ENCODE assay signal across 29 mouse cellular contexts in the genomic region with DNA sequence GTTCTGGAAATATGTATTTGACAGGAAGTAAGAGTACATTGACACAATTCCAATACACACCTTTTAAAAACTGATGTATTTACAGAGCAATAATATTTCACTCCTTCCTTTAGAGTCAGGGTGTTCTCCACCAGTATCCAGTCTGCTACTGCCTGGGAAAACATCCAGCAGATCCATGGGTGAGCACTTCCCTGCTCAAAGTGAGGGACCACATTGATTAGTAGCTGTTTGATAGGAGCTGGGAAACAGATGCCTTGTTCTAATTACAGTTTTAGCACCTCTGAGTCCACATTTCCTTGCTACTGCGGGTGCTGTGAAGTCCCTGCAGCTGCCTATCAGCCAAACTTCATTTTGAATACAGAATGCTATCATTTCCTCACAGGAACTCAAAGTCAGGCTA. TPM values are rescaled to one million over a fixed set of nuclear protein-coding genes. Genes with fewer than 3 reads are reported as not detected.
DNase-seq lines count a peak whose midpoint lies in the region; ATAC-seq and TF ChIP-seq lines count a peak whose summit lies in the region.
"Had no signal": no experiment of that assay in that cellular context is flagged by ENCODE, and none has a peak within 500 bp of the region (broad histone marks: within the 10 kb centered on the region; RNA-seq: fewer than 3 reads in every experiment).

No protein-coding gene starts in this region.

- no peak overlapping the region for H3K4me3 ChIP-seq in forebrain, embryonic 14.5 days (ENCODE audit: low read depth, low read length)
- no peak overlapping the region for H3K4me3 ChIP-seq in forebrain, embryonic 13.5 days
- no peak overlapping the region for H3K4me3 ChIP-seq in hindbrain, postnatal 0 days (ENCODE audit: low read length)
- no peak overlapping the region for H3K4me3 ChIP-seq in hindbrain, embryonic 13.5 days
- H3K4me3 ChIP-seq: embryonic facial prominence, embryonic 12.5 days; embryonic facial prominence, embryonic 15.5 days; gastrocnemius, adult 2 months; heart, embryonic 12.5 days; heart, embryonic 15.5 days; hindbrain, embryonic 10.5 days had no signal

- WGBS in forebrain, embryonic 14.5 days = 84% methylated on average over 1 of the region's 1 CpGs
- WGBS in forebrain, embryonic 13.5 days = 86% methylated on average over 1 of the region's 1 CpGs
- WGBS in hindbrain, postnatal 0 days = 78% methylated on average over 1 of the region's 1 CpGs
- WGBS in hindbrain, embryonic 13.5 days = 85% methylated on average over 1 of the region's 1 CpGs

- no peak overlapping the region for H3K9ac ChIP-seq in forebrain, embryonic 14.5 days (ENCODE audit: low read length)
- H3K9ac ChIP-seq in forebrain, embryonic 13.5 days = no peak overlapping the region
- no peak overlapping the region for H3K9ac ChIP-seq in hindbrain, postnatal 0 days (replicated peaks; ENCODE audit: low read length)
- H3K9ac ChIP-seq in hindbrain, embryonic 13.5 days = no peak overlapping the region
- H3K9ac ChIP-seq: embryonic facial prominence, embryonic 12.5 days; embryonic facial prominence, embryonic 15.5 days; heart, embryonic 12.5 days; heart, embryonic 15.5 days; hindbrain, embryonic 14.5 days had no signal

- no peaks in the 10 kb centered on the region for H3K27me3 ChIP-seq in forebrain, embryonic 14.5 days (replicated peaks; ENCODE audit: control insufficient read depth, insufficient read depth, low read length)
- no peaks in the 10 kb centered on the region for H3K27me3 ChIP-seq in forebrain, embryonic 13.5 days
- H3K27me3 ChIP-seq in hindbrain, postnatal 0 days (ENCODE audit: insufficient read depth, low read length) = no peaks in the 10 kb centered on the region
- H3K27me3 ChIP-seq in hindbrain, embryonic 13.5 days = no peaks in the 10 kb centered on the region
- H3K27me3 ChIP-seq: CH12.LX; embryonic facial prominence, embryonic 12.5 days; embryonic facial prominence, embryonic 15.5 days; heart, embryonic 12.5 days; heart, embryonic 15.5 days had no signal

- H3K4me1 ChIP-seq in forebrain, embryonic 14.5 days (ENCODE audit: control insufficient read depth, insufficient read depth, low read length) = no peaks in the 10 kb centered on the region
- no peaks in the 10 kb centered on the region for H3K4me1 ChIP-seq in forebrain, embryonic 13.5 days
- H3K4me1 ChIP-seq in hindbrain, postnatal 0 days (ENCODE audit: insufficient read depth, low read length) = no peaks in the 10 kb centered on the region
- no peaks in the 10 kb centered on the region for H3K4me1 ChIP-seq in hindbrain, embryonic 13.5 days (replicated peaks)
- H3K4me1 ChIP-seq: embryonic facial prominence, embryonic 12.5 days; embryonic facial prominence, embryonic 15.5 days; heart, embryonic 12.5 days; heart, embryonic 15.5 days; hindbrain, embryonic 10.5 days had no signal

- ATAC-seq in forebrain, embryonic 14.5 days = no peak
- no peak for ATAC-seq in forebrain, embryonic 13.5 days
- ATAC-seq in hindbrain, postnatal 0 days = no peak
- no peak for ATAC-seq in hindbrain, embryonic 13.5 days (ENCODE audit: low FRiP score)
- ATAC-seq: forebrain, embryonic 16.5 days; intestine, postnatal 0 days; Patski had no signal

- no peak overlapping the region for H3K4me2 ChIP-seq in forebrain, embryonic 14.5 days (ENCODE audit: low read length)
- H3K4me2 ChIP-seq in forebrain, embryonic 13.5 days = no peak overlapping the region
- H3K4me2 ChIP-seq in hindbrain, postnatal 0 days (ENCODE audit: low read depth, low read length) = no peak overlapping the region
- H3K4me2 ChIP-seq in hindbrain, embryonic 13.5 days = no peak overlapping the region
- H3K4me2 ChIP-seq: embryonic facial prominence, embryonic 12.5 days; embryonic facial prominence, embryonic 15.5 days; heart, embryonic 12.5 days; heart, embryonic 15.5 days; hindbrain, embryonic 14.5 days had no signal

- H3K9me3 ChIP-seq in forebrain, embryonic 14.5 days (replicated peaks; ENCODE audit: control insufficient read depth, low read length) = no peaks in the 10 kb centered on the region
- no peaks in the 10 kb centered on the region for H3K9me3 ChIP-seq in forebrain, embryonic 13.5 days (replicated peaks)
- H3K9me3 ChIP-seq in hindbrain, postnatal 0 days (ENCODE audit: low read length) = no peaks in the 10 kb centered on the region
- no peaks in the 10 kb centered on the region for H3K9me3 ChIP-seq in hindbrain, embryonic 13.5 days
- H3K9me3 ChIP-seq: embryonic facial prominence, embryonic 12.5 days; embryonic facial prominence, embryonic 15.5 days; G1E; heart, embryonic 12.5 days; heart, embryonic 15.5 days; hindbrain, embryonic 10.5 days had no signal

- TF ChIP-seq CTCF in hindbrain, postnatal 0 days (IDR thresholded peaks at IDR 0.05; ENCODE audit: low read depth) = no peak

- H3K36me3 ChIP-seq in forebrain, embryonic 14.5 days (ENCODE audit: control insufficient read depth, insufficient read depth, low read length) = no peaks in the 10 kb centered on the region
- no peaks in the 10 kb centered on the region for H3K36me3 ChIP-seq in forebrain, embryonic 13.5 days (ENCODE audit: poor library complexity, severe bottlenecking)
- H3K36me3 ChIP-seq in hindbrain, postnatal 0 days (ENCODE audit: insufficient read depth, low read length) = no peaks in the 10 kb centered on the region
- no peaks in the 10 kb centered on the region for H3K36me3 ChIP-seq in hindbrain, embryonic 13.5 days
- H3K36me3 ChIP-seq: embryonic facial prominence, embryonic 12.5 days; embryonic facial prominence, embryonic 15.5 days; G1E; heart, embryonic 12.5 days; heart, embryonic 15.5 days; hindbrain, embryonic 10.5 days had no signal

- DNase-seq in forebrain, embryonic 14.5 days (ENCODE audit: low spot score) = peak; percentile 11
- peak; percentile 7 for DNase-seq in hindbrain, postnatal 0 days (ENCODE audit: low spot score)
- DNase-seq in right cerebral cortex, adult 18-20 months = peak; percentile 13
- no peak for DNase-seq in right cerebral cortex, postnatal 25 days
- DNase-seq in thymus, postnatal 4 days = no peak
- DNase-seq: adrenal gland, postnatal 10 days; adrenal gland, postnatal 36 days; B cell, adult 2 months; cerebellum, adult 11-12 months; cerebellum, adult 8-10 months; gastrocnemius, adult 2 months; gastrocnemius, postnatal 25 days; heart, adult 18-20 months; heart, postnatal 10 days; heart, postnatal 36 days had no signal

- no peak overlapping the region for H3K27ac ChIP-seq in forebrain, embryonic 14.5 days (ENCODE audit: low read depth, low read length)
- no peak overlapping the region for H3K27ac ChIP-seq in forebrain, embryonic 13.5 days
- no peak overlapping the region for H3K27ac ChIP-seq in hindbrain, postnatal 0 days
- H3K27ac ChIP-seq in hindbrain, embryonic 13.5 days = no peak overlapping the region
- H3K27ac ChIP-seq: embryonic facial prominence, embryonic 12.5 days; embryonic facial prominence, embryonic 15.5 days; gastrocnemius, adult 2 months; heart, embryonic 15.5 days; hindbrain, embryonic 10.5 days; hindbrain, embryonic 14.5 days had no signal

RNA-seq across cellular contexts. Expression of gene Tmeff2, which starts 53.3 kb away (rescaled TPM):
- polyA plus RNA-seq in forebrain, embryonic 14.5 days (2014; fragmentation: Nextera tagmentation; extraction: Ambion mirVana) = 24.6 and 31.0 TPM in 2 replicates
- polyA plus RNA-seq in forebrain, embryonic 13.5 days (2015; fragmentation: Nextera tagmentation; extraction: Ambion mirVana) = 14.3 and 19.9 TPM in 2 replicates
- total RNA-seq in hindbrain, postnatal 0 days (2014; rRNA removed) = 34.6 and 37.8 TPM in 2 replicates
- 62.1 and 63.6 TPM in 2 replicates for polyA plus RNA-seq in hindbrain, postnatal 0 days (2015; fragmentation: Nextera tagmentation; extraction: Ambion mirVana)
- polyA plus RNA-seq in hindbrain, embryonic 13.5 days (2015; fragmentation: Nextera tagmentation; extraction: Ambion mirVana) = 64.7 and 78.6 TPM in 2 replicates
- total RNA-seq: CH12.LX; common myeloid progenitor, adult 5-6 weeks had no signal
- polyA plus RNA-seq: G1E had no signal

Comparison
In these comparisons a context has a peak if more than half of its experiments do, and no peak if none do; other contexts are left out.
1. DNase-seq: peak in forebrain, embryonic 14.5 days (single experiment), hindbrain, postnatal 0 days (single experiment) and right cerebral cortex, adult 18-20 months (single experiment); none in right cerebral cortex, postnatal 25 days (single experiment) and thymus, postnatal 4 days (single experiment).